Mouse (Mus musculus): ENCODE measurements at regions not wholly inside any gene's neighbourhood (a gene's known extent, or its start where the extent isn't known, plus 50 kb on each side); places are given as distances from the start of the nearest gene placed in this dataset.
A peak's percentile ranks its signal among the peaks of the same experiment; 100 is the strongest.

DNA sequence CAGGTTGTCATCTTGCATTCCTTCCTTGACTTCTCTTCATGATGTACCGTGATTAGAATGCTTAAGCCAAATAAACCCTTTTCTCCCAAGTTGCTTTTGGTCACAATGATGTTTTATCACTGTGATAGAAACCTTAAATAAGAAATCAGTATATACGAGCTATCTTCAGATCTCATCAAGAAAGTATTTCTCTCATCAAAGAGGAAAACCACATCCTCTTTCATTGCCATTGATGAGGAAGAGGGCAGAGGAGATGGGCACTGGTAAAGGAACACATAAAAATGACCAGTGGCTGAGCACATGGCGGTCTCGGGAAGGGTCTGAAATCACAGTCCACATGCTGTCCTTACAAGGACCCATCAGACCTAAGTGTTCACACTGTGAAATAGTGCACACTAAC is 296.2 kb upstream of the Nrip1 start:
- H3K9me3 ChIP-seq = no peaks in the 10 kb centered on the region
- WGBS = 91% methylated on average over 4 of the region's 4 CpGs

DNA sequence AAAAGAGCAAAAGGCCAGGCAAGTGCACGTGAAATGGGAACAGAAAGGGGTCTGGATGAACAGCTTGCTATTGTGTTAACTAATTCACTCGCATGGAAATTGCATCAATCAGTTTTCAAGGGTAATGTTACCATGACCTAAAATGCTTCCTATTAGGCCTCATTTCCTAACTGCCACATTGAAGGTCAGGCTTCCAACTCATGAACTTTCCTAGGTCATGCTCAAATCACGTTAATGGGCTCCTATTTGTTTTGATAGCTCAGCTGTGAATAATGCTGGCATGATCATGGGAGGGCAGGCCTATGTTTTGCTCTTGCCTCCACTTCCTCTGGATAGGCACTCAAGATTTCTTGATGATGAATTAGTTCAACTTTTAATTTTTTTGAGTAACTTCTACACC is 293.4 kb upstream of the Nrip1 start:
- no peaks in the 10 kb centered on the region for H3K9me3 ChIP-seq
- 32% methylated on average over 3 of the region's 3 CpGs for WGBS
- no peak overlapping the region for H3K27ac ChIP-seq (replicated peaks)
- DNase-seq (ENCODE audit: low spot score) = no peak
- no peak overlapping the region for H3K4me3 ChIP-seq
- no peaks in the 10 kb centered on the region for H3K27me3 ChIP-seq (replicated peaks; ENCODE audit: low read depth, poor library complexity, severe bottlenecking)
- H3K36me3 ChIP-seq (replicated peaks) = no peaks in the 10 kb centered on the region
- H3K4me1 ChIP-seq = peaks cover 4% of the 10 kb centered on the region; the same call in 1 of the 2 replicates

More for the DNA sequence above, 296.2 kb upstream of the Nrip1 start:
- Histone ChIP-seq H3K4me3 (no peak overlapping the region), H3K27me3 (replicated peaks; ENCODE audit: low read depth, poor library complexity, severe bottlenecking) (no peaks in the 10 kb centered on the region), H3K27ac (replicated peaks) (no peak overlapping the region), H3K4me1 (peaks cover 4% of the 10 kb centered on the region; the same call in 1 of the 2 replicates), H3K36me3 (replicated peaks) (no peaks in the 10 kb centered on the region)
- DNase-seq (ENCODE audit: low spot score) = no peak

DNA sequence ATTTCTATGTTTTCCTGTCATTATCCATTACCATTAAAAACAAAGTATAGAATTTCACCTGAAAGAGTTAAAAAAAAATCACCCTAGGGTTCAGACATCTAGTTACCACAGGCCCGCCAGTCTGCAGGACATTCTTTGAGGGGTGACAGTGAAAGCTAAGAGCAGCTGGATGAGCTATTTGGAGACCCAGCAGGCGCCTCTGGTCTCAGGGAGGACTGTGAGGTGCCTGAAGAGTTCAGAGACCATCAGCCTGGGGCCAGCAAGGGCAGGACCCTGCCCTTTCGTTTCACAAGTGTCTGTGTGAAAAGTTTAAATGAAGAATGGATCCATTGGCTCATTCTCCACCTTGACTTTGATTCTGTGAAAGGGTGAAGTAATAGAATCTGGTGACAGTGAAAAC is 281.5 kb upstream of the Nrip1 start:
- Histone ChIP-seq H3K27me3 (replicated peaks; ENCODE audit: low read depth, poor library complexity, severe bottlenecking) (no peaks in the 10 kb centered on the region), H3K9me3 (no peaks in the 10 kb centered on the region), H3K4me1 (peaks cover 30% of the 10 kb centered on the region), H3K27ac (replicated peaks) (no peak overlapping the region), H3K4me3 (no peak overlapping the region), H3K36me3 (replicated peaks) (no peaks in the 10 kb centered on the region)
- WGBS = 5% methylated on average over 3 of the region's 3 CpGs
- peak; percentile 46 for DNase-seq (ENCODE audit: low spot score)

DNA sequence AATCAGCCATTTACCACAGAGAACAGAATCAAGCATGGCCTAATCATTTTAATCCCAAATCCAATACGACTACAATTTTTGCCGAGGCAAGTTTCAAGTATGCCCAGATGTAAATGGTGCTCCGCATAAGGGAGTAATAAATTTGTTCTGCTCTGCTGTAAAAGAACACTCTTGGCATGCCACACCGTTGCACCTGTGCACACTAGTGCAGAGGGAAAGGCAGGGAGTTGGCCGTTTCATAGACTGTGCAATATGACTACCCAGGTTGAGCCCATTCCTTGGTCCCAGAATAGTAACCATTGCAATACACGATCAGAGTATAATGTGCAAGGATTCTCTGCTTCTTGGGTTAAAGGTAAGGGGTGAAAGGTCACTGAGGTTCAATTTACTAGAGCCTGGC is 270.7 kb upstream of the Nrip1 start:
- H3K4me3 ChIP-seq = no peak overlapping the region
- no peaks in the 10 kb centered on the region for H3K9me3 ChIP-seq
- no peaks in the 10 kb centered on the region for H3K27me3 ChIP-seq (replicated peaks; ENCODE audit: low read depth, poor library complexity, severe bottlenecking)
- no peak overlapping the region for H3K27ac ChIP-seq (replicated peaks)
- no peaks in the 10 kb centered on the region for H3K36me3 ChIP-seq (replicated peaks)
- no peak for DNase-seq (ENCODE audit: low spot score)
- no peaks in the 10 kb centered on the region for H3K4me1 ChIP-seq
- 86% methylated on average over 6 of the region's 6 CpGs for WGBS

DNA sequence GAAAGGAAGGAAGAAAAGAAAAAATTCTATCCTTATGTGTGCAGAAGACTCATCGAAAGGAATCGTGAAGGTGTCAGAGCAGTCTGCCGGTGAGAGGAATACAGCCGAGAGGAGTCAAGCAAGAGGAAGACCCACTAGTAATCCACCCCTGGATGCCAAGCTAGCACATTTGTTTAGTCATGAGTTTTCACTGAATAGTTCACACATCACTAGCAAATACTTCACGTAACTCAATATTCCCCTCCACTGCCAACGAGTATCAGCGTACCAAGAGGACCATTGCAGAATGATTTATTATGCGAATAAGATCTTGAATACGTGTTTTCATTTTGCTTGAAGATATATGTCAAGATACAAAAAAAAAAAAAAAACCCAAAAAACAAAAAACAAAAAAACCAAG is 270.2 kb upstream of the Nrip1 start:
- WGBS = 95% methylated on average over 9 of the region's 9 CpGs
- Histone ChIP-seq H3K9me3 (no peaks in the 10 kb centered on the region), H3K27me3 (replicated peaks; ENCODE audit: low read depth, poor library complexity, severe bottlenecking) (no peaks in the 10 kb centered on the region), H3K27ac (replicated peaks) (no peak overlapping the region), H3K4me3 (no peak overlapping the region), H3K36me3 (replicated peaks) (no peaks in the 10 kb centered on the region), H3K4me1 (no peaks in the 10 kb centered on the region)
- DNase-seq (ENCODE audit: low spot score) = no peak

DNA sequence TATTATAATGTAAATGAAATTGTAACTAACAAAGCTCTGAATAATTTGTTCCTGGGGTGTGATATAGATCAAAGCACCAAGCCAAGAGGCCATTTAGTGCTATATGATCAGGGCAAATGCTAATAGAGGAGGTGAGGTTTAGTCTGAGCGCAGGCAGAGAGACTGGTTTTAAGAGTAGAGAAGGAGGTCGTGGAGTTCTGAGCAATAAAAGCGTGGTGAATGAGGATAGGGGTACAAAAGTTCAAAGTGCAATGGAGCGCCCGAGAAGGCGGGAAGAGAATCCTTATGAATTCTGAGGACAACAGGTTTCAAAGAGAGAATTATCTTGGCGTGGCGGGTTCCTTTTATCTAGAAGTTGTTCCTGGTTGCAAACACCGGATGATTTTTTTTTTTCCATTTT is 261.5 kb upstream of the Nrip1 start:
- DNase-seq (ENCODE audit: low spot score) = no peak
- Histone ChIP-seq H3K4me3 (no peak overlapping the region), H3K4me1 (no peaks in the 10 kb centered on the region), H3K27ac (replicated peaks) (no peak overlapping the region), H3K9me3 (no peaks in the 10 kb centered on the region), H3K36me3 (replicated peaks) (no peaks in the 10 kb centered on the region), H3K27me3 (replicated peaks; ENCODE audit: low read depth, poor library complexity, severe bottlenecking) (no peaks in the 10 kb centered on the region)
- WGBS = 92% methylated on average over 9 of the region's 9 CpGs

DNA sequence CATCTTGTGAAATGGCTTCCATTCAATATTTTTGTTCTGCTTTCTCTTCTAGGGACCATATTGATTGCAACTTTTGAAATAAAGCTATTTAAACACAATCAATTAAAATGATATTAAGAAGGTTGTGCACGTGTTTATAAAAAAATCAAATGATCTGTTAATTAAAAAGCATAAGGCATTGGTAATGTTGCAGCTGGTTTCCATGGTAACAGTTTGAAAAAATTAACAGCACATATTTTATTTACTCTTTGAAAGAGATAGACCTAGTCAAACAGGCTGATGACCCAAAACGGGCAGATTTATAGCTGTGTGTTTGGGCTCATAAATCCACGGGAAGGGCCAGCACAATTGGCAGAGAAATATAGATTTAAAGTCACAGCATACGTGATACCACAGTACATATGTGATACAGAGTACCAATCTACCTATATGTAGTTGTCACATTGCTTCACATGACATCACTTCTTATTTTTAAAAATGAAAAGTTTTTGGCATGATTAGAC is 260.6 kb upstream of the Nrip1 start:
- Histone ChIP-seq H3K4me1 (no peaks in the 10 kb centered on the region), H3K4me3 (no peak overlapping the region), H3K27me3 (replicated peaks; ENCODE audit: low read depth, poor library complexity, severe bottlenecking) (no peaks in the 10 kb centered on the region), H3K36me3 (replicated peaks) (no peaks in the 10 kb centered on the region), H3K9me3 (no peaks in the 10 kb centered on the region), H3K27ac (replicated peaks) (no peak overlapping the region)
- WGBS = 90% methylated on average over 4 of the region's 4 CpGs
- DNase-seq (ENCODE audit: low spot score) = no peak

DNA sequence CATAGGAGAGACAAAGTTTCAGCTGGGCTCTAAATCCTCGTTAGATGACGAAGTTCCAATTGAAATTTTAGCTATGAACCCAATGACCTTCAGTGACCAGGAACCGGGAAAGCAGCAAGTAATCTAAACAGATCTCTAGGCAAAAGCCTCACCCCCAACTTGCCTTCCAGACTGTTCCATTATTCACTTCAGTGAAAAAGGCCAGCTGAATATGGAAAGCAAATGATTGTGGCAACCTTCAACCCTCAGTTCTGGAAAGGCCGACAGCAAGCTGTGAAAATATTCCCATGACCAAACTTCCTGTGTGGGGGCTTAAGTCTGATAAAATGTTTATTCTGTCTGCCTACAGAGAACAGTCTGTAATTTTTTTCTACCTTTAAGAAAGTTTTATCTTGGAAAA is 252.5 kb upstream of the Nrip1 start:
- Histone ChIP-seq H3K4me3 (no peak overlapping the region), H3K4me1 (peaks cover 18% of the 10 kb centered on the region), H3K36me3 (replicated peaks) (no peaks in the 10 kb centered on the region), H3K9me3 (no peaks in the 10 kb centered on the region), H3K27ac (replicated peaks) (no peak overlapping the region), H3K27me3 (replicated peaks; ENCODE audit: low read depth, poor library complexity, severe bottlenecking) (no peaks in the 10 kb centered on the region)
- WGBS = 36% methylated on average over 4 of the region's 4 CpGs
- DNase-seq (ENCODE audit: low spot score) = peak; percentile 15

DNA sequence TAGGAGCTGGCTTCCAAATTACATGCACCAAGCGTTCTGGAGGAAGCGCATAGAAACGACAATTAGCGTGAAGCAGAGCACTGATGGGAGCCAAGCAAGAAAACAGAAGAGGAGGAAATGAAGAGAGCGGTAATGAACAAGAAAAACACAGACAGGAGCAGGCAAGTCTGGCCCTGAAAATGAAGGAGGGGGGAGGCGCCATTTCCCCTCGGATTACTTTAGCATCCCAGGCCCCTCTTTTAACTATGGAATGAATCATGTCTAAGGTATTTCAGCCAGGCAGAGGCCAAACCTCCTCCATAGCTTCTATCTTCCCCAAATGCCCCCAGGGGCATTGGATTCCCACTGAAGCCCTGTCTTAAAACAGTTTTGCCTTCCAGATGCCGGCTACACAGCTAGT is 248.1 kb upstream of the Nrip1 start:
- H3K4me3 ChIP-seq = no peak overlapping the region
- no peaks in the 10 kb centered on the region for H3K27me3 ChIP-seq (replicated peaks; ENCODE audit: low read depth, poor library complexity, severe bottlenecking)
- H3K27ac ChIP-seq (replicated peaks) = no peak overlapping the region
- H3K9me3 ChIP-seq = no peaks in the 10 kb centered on the region
- DNase-seq (ENCODE audit: low spot score) = peak; percentile 59
- 31% methylated on average over 8 of the region's 8 CpGs for WGBS
- peaks cover 18% of the 10 kb centered on the region for H3K4me1 ChIP-seq
- H3K36me3 ChIP-seq (replicated peaks) = no peaks in the 10 kb centered on the region

DNA sequence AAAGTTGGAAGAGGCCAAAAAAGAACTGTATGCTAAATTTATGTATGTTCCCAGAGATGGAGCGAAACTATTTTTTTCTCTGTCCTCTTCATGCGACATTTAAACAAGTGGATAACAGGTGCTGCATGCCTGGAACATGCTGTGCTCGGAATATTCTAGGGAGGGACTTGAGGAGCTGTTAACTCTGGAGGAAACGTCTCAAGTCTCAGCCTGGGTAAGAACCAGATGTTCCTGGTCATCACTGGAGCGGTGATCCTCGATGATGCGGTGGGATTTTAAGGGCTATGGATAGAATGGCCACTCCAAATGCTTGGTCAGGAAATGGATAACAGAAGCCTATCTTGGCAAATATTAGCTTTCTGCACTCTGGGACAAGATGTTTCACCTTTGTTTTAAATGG is 244.7 kb upstream of the Nrip1 start:
- no peaks in the 10 kb centered on the region for H3K9me3 ChIP-seq
- H3K27ac ChIP-seq (replicated peaks) = no peak overlapping the region
- DNase-seq (ENCODE audit: low spot score) = no peak
- no peaks in the 10 kb centered on the region for H3K27me3 ChIP-seq (replicated peaks; ENCODE audit: low read depth, poor library complexity, severe bottlenecking)
- H3K4me1 ChIP-seq = peaks cover 10% of the 10 kb centered on the region
- whole genome bisulfite sequencing = 80% methylated on average over 7 of the region's 7 CpGs
- no peak overlapping the region for H3K4me3 ChIP-seq
- H3K36me3 ChIP-seq (replicated peaks) = no peaks in the 10 kb centered on the region

DNA sequence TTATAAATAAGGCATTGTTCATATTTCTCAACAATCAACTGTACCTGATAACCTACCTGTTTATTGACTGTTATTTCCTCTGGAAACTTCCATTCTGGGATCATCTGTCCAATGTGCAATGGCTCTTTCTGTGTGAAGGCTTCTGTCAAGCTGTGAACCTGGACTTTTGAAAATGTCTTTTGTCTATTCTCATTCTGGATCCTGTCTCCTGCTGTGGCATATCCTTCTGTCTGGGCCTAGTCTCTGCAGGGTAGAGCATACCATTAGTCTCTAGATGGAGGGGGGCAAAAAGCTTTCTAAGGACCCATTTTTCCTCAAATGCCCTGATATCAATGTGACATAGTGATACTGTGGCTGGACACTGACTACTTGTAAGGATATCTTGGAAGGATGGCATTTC is 237.4 kb upstream of the Nrip1 start:
- Histone ChIP-seq H3K9me3 (no peaks in the 10 kb centered on the region), H3K36me3 (replicated peaks) (no peaks in the 10 kb centered on the region)

DNA sequence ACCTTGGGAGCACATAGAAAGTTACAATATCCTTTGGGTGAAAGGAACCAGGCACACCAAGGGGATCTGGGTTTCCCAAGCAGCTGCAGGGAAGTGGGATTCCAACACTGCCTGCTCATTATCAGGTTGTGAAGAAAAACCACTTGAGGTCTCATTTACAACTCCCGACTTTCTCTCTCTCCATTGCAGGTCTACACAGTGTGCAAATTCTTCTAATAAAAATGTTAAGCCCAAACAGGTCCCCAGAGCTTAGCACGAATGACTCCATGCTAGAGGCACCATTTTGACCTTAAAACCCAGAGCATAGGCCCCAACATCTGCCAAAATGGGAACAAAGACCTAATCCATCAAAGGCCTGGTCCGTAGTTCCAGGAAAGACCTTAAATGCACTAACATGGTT is 231.3 kb upstream of the Nrip1 start:
- Histone ChIP-seq H3K27me3 (replicated peaks; ENCODE audit: low read depth, poor library complexity, severe bottlenecking) (no peaks in the 10 kb centered on the region), H3K4me3 (no peak overlapping the region), H3K36me3 (replicated peaks) (no peaks in the 10 kb centered on the region), H3K9me3 (no peaks in the 10 kb centered on the region), H3K4me1 (peaks cover 10% of the 10 kb centered on the region), H3K27ac (replicated peaks) (no peak overlapping the region)
- no peak for DNase-seq (ENCODE audit: low spot score)
- WGBS = 88% methylated on average over 3 of the region's 3 CpGs

More for the DNA sequence above, 237.4 kb upstream of the Nrip1 start:
- DNase-seq (ENCODE audit: low spot score) = no peak
- Histone ChIP-seq H3K4me3 (no peak overlapping the region), H3K27ac (replicated peaks) (no peak overlapping the region), H3K4me1 (peaks cover 11% of the 10 kb centered on the region), H3K27me3 (replicated peaks; ENCODE audit: low read depth, poor library complexity, severe bottlenecking) (no peaks in the 10 kb centered on the region)

DNA sequence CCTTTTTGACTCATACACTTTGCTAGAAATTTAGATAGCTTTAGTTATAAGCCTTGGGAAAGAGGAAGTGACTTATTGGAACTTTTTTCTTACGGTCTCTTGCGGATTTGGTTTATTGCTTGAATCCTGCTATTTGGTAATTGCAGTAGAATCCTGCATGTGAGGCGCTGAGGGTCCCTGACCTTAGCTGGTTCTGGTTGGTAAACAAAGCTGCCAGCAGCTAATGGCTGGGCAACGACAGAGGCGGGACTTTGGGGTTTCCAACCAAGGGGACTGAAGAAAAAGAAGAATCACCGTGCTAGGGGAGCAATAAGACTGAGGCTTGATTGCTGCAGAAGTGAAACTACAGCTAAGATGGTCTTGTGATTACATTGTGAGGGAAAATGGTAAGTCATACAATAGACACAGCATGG is 230.2 kb upstream of the Nrip1 start:
- no peak overlapping the region for H3K27ac ChIP-seq (replicated peaks)
- 73% methylated on average over 6 of the region's 6 CpGs for WGBS
- H3K4me1 ChIP-seq = 0 out of 2 replicates have a peak, but pooled peaks cover 4% of the 10 kb centered on the region
- no peak for DNase-seq (ENCODE audit: low spot score)
- H3K4me3 ChIP-seq = no peak overlapping the region
- H3K36me3 ChIP-seq (replicated peaks) = no peaks in the 10 kb centered on the region
- no peaks in the 10 kb centered on the region for H3K27me3 ChIP-seq (replicated peaks; ENCODE audit: low read depth, poor library complexity, severe bottlenecking)
- H3K9me3 ChIP-seq = no peaks in the 10 kb centered on the region

DNA sequence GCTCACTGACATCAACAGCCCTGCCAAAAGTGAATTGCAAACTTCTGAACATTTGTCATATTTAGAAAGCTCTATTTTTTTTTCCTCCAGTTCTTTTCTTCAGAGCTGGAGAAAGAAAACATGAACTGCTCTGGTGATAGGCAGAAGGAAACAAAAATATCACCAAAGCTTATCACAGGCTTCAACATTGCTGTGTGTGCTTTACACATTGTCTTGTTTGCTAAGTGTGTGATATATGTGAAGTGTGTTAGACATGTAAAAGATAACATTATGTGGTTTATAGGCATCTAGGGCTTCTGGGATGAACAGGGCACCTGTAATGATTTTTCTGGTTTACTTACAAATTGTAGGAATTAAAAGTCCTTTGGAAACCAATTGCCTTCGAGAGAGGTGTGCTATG is 229.8 kb upstream of the Nrip1 start:
- H3K9me3 ChIP-seq = no peaks in the 10 kb centered on the region
- 0 out of 2 replicates have a peak, but pooled peaks cover 4% of the 10 kb centered on the region for H3K4me1 ChIP-seq
- no peaks in the 10 kb centered on the region for H3K27me3 ChIP-seq (replicated peaks; ENCODE audit: low read depth, poor library complexity, severe bottlenecking)
- H3K4me3 ChIP-seq = no peak overlapping the region
- no peak for DNase-seq (ENCODE audit: low spot score)
- H3K36me3 ChIP-seq (replicated peaks) = no peaks in the 10 kb centered on the region
- H3K27ac ChIP-seq (replicated peaks) = no peak overlapping the region
- 90% methylated on average over 1 of the region's 1 CpGs for WGBS
